Mouse (Mus musculus): ENCODE measurements around the gene Ubtd2.

Ubtd2 gene

DNA sequence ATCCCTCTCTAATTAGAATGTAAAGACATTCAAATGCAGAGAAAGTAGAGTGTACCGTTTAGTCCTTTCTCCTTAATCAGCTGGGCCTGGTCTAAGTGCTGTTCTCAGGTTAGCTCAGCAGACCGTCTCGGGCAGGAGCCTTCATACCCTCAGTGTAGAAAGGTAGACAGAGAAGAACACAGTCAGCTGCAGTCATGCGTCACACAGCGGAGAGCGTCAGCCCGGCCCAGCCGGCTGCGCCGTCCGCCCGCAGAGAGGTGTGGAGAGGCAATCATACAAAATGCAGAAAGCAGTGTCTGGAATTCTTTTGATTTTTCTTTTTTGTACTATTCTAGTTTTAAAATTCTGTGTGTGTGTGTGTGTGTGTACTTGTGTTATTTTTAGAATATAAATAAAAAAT, 90.4 kb downstream of the Ubtd2 start:
- DNase-seq (ENCODE audit: low read depth, low spot score): no peak

- DNase-seq (ENCODE audit: low read depth, low spot score): no peak
Observed at GRCm38 (mm10) chr11:32546483-32546882, 91.3 kb downstream of the Ubtd2 start.

DNA sequence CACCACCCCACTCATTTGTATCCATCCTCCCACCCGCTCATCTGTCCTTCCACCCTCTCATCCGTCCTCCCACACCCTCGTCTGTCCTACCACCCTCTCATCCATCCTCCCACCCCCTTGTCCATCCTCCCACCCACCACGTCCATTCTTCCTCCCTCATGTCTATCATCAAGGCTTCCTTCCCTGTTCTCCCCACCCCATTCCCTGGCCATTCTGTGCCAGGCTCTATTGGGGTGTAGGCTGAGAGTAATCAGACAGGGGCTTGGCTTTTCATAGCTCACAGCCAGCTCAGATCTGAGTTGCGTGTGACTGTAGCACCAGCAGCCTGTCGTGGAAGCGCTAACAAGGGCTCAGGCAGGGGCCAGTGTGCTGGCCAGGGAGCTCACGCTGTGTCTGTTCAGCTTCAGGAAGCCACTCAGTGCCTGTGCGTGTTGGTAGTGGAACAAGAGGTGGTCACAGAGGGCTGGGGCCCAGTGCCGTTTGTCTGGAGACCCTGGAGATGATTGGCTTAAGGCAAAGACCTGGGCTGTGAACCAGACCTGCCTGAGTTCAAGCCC, 92.3 kb downstream of the Ubtd2 start:
- DNase-seq (ENCODE audit: low read depth, low spot score): no peak

GRCm38 (mm10) chr11:32548240-32548639, 93.1 kb downstream of the Ubtd2 start:
- DNase-seq (ENCODE audit: low read depth, low spot score): no peak

- no peak for DNase-seq (ENCODE audit: low read depth, low spot score)
Observed at GRCm38 (mm10) chr11:32549236-32549635, 94.1 kb downstream of the Ubtd2 start.

DNA sequence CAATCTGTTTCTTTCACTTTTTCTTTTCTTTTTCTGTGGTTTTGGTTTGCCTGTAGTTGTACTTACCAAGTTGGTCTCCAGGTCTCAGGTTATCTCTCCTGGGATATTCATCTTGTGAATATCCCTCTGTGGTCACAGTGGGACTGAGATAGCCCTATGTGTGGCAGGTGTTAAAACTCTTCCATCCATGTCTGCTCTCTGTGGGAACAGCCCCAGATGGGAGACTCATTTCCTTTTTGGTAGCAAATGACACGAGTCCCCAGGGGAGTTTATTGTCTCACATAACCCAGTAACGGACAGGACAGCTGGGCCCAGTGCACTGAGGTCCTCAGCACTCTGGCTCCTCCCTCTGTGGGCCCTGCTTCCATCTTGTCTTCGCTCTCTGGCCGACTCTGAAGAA, 94.9 kb downstream of the Ubtd2 start:
- DNase-seq (ENCODE audit: low read depth, low spot score): no peak

GRCm38 (mm10) chr11:32551056-32551455, 95.9 kb downstream of the Ubtd2 start:
- DNase-seq (ENCODE audit: low read depth, low spot score): no peak

- no peak for DNase-seq (ENCODE audit: low read depth, low spot score)
Observed at GRCm38 (mm10) chr11:32551579-32552297, 96.6 kb downstream of the Ubtd2 start.

DNA sequence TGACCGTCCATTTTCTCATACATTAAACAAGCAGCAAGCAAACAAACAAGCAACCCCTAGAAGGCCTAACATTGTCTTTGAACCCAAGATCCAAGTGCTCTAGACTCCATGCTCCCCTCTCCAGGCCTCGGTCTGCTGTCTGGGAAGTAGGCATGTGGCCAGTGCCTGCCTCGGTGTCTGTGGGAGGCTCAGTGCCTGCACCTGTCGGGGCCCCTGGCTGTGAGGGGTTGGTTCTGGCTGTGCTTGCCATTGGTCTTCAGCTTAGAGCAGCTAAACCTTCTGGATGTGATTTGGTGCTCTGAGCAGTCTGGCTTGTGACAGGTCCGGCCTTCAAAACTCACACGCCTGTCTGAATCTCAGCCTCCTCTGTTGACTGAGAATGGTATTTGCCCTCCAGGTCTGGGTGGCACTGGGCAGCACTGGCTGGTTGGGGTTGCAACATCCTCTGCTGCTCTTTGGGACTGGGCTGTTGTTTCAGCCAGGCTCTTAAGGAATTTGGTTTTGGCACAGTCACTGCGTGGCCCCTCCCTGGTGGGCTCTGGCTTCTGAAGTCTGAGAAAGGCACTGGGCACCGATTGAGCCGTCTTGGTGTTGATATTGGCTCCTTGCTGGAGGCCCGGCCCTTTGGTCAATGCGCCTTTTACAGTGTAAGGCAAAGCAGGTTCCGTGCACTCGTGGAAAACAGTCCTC, 97.4 kb downstream of the Ubtd2 start:
- DNase-seq (ENCODE audit: low read depth, low spot score): no peak

- no peak for DNase-seq (ENCODE audit: low read depth, low spot score)
Observed at GRCm38 (mm10) chr11:32553311-32554140, 98.4 kb downstream of the Ubtd2 start.

- no peak for DNase-seq (ENCODE audit: low read depth, low spot score)
Observed at GRCm38 (mm10) chr11:32554141-32555091, 99.2 kb downstream of the Ubtd2 start.

- DNase-seq (ENCODE audit: low read depth, low spot score): no peak
Observed at GRCm38 (mm10) chr11:32555103-32555689, 100.0 kb downstream of the Ubtd2 start.

DNA sequence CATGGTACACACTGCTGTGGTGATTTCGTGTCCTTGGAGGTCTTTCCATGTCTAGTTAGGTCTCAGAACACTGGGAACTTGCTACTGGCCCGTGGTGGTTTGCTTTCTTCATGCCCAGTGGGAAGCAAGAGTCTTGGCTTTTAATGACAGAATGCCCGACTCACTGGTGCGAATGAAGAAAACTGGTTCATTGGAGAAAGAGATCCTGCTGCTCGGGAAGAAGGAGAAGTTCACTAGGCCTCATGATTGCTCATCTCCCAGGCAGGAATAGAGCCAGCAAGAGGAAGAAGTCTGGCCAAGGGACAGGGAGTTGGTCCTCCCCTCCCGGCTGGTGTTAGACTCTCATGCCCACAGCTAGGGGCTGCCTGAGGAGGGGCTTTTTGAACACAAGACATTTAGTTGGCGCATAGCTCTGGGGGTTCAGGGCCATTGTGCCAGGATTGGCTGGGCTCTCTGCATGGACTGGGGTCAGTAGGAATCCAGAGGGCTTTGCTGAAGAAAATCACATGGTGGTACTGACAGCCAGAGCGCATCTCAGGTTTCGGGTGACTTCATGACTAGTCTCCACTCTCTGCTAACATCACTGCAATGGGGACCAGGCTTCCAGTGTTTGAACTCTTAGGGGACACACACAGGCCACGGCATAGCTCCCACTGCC, 101.3 kb downstream of the Ubtd2 start:
- DNase-seq (ENCODE audit: low read depth, low spot score): no peak

DNA sequence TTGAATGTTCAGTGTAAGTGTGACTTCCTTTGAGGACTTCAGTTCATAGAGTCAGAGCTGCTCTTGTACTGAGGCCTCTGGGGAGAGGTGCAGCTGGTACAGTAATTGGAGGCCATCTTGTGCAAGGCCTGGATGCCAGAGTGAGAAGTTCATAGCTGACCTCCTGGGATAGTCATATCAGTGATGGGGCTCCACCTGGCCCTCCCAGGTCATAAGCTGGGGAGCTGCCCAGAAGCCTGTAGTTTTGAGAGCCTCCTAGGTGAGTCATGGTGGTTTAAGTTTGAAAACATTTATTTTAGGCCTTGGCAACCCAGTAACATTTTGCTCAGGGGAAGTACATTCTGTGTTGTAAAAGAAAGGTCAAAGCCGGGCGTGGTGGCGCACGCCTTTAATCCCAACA, 102.9 kb downstream of the Ubtd2 start:
- no peak for DNase-seq (ENCODE audit: low read depth, low spot score)

GRCm38 (mm10) chr11:32558677-32559076, 103.5 kb downstream of the Ubtd2 start:
- DNase-seq (ENCODE audit: low read depth, low spot score): no peak

GRCm38 (mm10) chr11:32560015-32560770, 105.0 kb downstream of the Ubtd2 start:
- DNase-seq (ENCODE audit: low read depth, low spot score): no peak

- DNase-seq (ENCODE audit: low read depth, low spot score): no peak
Observed at GRCm38 (mm10) chr11:32561465-32562355, 106.5 kb downstream of the Ubtd2 start.

GRCm38 (mm10) chr11:32562706-32563105, 107.5 kb downstream of the Ubtd2 start:
- DNase-seq (ENCODE audit: low read depth, low spot score): no peak
